21 mouse cellular contexts compared by ENCODE assay signal in genomic region chr13:38103406-38103805, GRCm38 (mm10). TPM values are rescaled to one million over a fixed set of nuclear protein-coding genes. Genes with fewer than 3 reads are reported as not detected.
DNase-seq lines count a peak whose midpoint lies in the region.
"Had no signal": no experiment of that assay in that cellular context is flagged by ENCODE, and none has a peak within 500 bp of the region (broad histone marks: within the 10 kb centered on the region; RNA-seq: fewer than 3 reads in every experiment).

No protein-coding gene starts in this region.

- DNase-seq in heart, adult 11 months, result peak; percentile 61
- no peak for DNase-seq in heart, postnatal 36 days
- DNase-seq in right cerebral cortex, postnatal 10 days (ENCODE audit: low spot score in 2 of 2), result peak; percentile 43 to 73
- DNase-seq in right cerebral cortex, adult 2 months (ENCODE audit: low spot score in 2 of 2), result no peak
- DNase-seq in layer of hippocampus, adult 9-11 months, result peak; percentile 35
- DNase-seq in telencephalon, adult 2 months (ENCODE audit: low read depth, low spot score), result peak; percentile 8
- no peak for DNase-seq in lung, postnatal 14 days
- DNase-seq in yolk sac, embryonic 10.5 days (ENCODE audit: low spot score), result no peak
- DNase-seq: adrenal gland, adult 2 months; adrenal gland, postnatal 14 days; B cell, adult 2 months; cerebellum, adult 11-12 months; cerebellum, adult 8-10 months; cerebellum, postnatal 10 days; cerebellum, postnatal 36 days; embryo, embryonic 11 days; gastrocnemius, adult 2 months; gastrocnemius, postnatal 14 days; heart, adult 18-20 months; heart, postnatal 4 days had no signal

- intact Hi-C loops in heart, postnatal 36 days (cut with DNase I), result no loop called here

RNA-seq across cellular contexts. Expression of gene Dsp, which starts 47.7 kb away (rescaled TPM):
- 100 to 1,000 TPM; 529 TPM for total RNA-seq in heart, postnatal 36 days (2021)
- total RNA-seq: MEL had no signal

Comparison
In these comparisons a context has a peak if more than half of its experiments do, and no peak if none do; other contexts are left out.
1. DNase-seq: peak in heart, adult 11 months (single experiment), right cerebral cortex, postnatal 10 days (2 of 2), layer of hippocampus, adult 9-11 months (single experiment) and telencephalon, adult 2 months (single experiment); none in heart, postnatal 36 days (0 of 2), right cerebral cortex, adult 2 months (0 of 2), lung, postnatal 14 days (single experiment) and yolk sac, embryonic 10.5 days (single experiment).